Mouse (Mus musculus): ENCODE results near the gene Rpl19.

- TF ChIP-seq CTCF (IDR thresholded peaks at IDR 0.05; ENCODE audit: borderline replicate concordance, control insufficient read depth, extremely low read depth, insufficient read depth, low read length, poor library complexity) (no peak), POLR2A (IDR thresholded peaks at IDR 0.05; ENCODE audit: control insufficient read depth, extremely low read depth, insufficient read depth, low read length, poor library complexity) (no peak)
Measured at GRCm38 (mm10) chr11:98031443-98031770, 4.9 kb downstream of the Rpl19 start.

All from thymus, adult 2 months (tissue).